Mouse (Mus musculus): ENCODE data around the gene Sec22c. TPM values are rescaled to one million over a fixed set of nuclear protein-coding genes. Genes with fewer than 3 reads are reported as not detected.
A peak's percentile ranks its signal among the peaks of the same experiment; 100 is the strongest.

Sec22c gene
- polyA plus RNA-seq, 1 experiment, result 11.0 TPM

- H3K36me3 ChIP-seq (ENCODE audit: control insufficient read depth, insufficient read depth, low read length), result no peaks in the 10 kb centered on the region
Measured at GRCm38 (mm10) chr9:121694736-121695135, 10.6 kb downstream of the Sec22c start.

DNA sequence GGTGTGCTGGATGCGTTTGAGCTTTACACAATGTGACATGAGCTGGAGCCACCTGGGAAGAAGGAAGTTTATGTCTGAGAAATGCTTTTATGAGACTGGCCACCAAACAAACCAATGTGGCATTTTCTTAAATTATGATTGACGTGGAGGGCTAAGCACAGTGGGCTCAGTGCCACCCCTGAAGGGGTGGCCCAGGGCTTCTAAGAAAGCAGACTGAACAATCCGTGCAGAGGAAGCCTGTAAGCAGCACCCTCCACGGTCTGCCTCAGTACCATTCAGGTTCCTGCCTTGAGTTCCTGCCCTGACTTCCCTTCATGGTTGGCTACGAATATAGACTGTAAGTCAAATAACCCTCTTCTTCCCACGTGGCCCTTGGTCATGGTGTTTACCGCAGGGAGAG, 14.6 kb downstream of the Sec22c start:
- Histone ChIP-seq H3K36me3 (ENCODE audit: control insufficient read depth, insufficient read depth, low read length) (no peaks in the 10 kb centered on the region), H3K4me1 (ENCODE audit: control insufficient read depth, insufficient read depth, low read length) (peaks cover 13% of the 10 kb centered on the region), H3K4me3 (ENCODE audit: control insufficient read depth, low read depth, low read length) (peak overlapping the region; percentile 82), H3K27ac (ENCODE audit: control insufficient read depth, insufficient read depth, low read depth, low read length) (peak overlapping the region; percentile 41; the same call in 1 of the 2 replicates), H3K27me3 (ENCODE audit: control insufficient read depth, insufficient read depth, low read length) (no peaks in the 10 kb centered on the region)
- no peak for TF ChIP-seq POLR2A (IDR thresholded peaks at IDR 0.05; ENCODE audit: control insufficient read depth, low read depth, low read length)
- TF ChIP-seq CTCF (IDR thresholded peaks at IDR 0.05; ENCODE audit: control insufficient read depth, insufficient read depth, insufficient replicate concordance, low read depth, low read length), result no peak

More at GRCm38 (mm10) chr9:121694736-121695135, 10.6 kb downstream of the Sec22c start:
- Histone ChIP-seq H3K4me3 (ENCODE audit: control insufficient read depth, low read depth, low read length) (no peak overlapping the region), H3K4me1 (ENCODE audit: control insufficient read depth, insufficient read depth, low read length) (peaks cover 9% of the 10 kb centered on the region), H3K27ac (ENCODE audit: control insufficient read depth, insufficient read depth, low read depth, low read length) (no peak overlapping the region), H3K27me3 (ENCODE audit: control insufficient read depth, insufficient read depth, low read length) (no peaks in the 10 kb centered on the region)
- no peak for TF ChIP-seq POLR2A (IDR thresholded peaks at IDR 0.05; ENCODE audit: control insufficient read depth, low read depth, low read length)
- no peak for TF ChIP-seq CTCF (IDR thresholded peaks at IDR 0.05; ENCODE audit: control insufficient read depth, insufficient read depth, insufficient replicate concordance, low read depth, low read length)

- H3K4me3 ChIP-seq (ENCODE audit: control insufficient read depth, low read depth, low read length), result peak overlapping the region; percentile 82
- no peak for TF ChIP-seq CTCF (IDR thresholded peaks at IDR 0.05; ENCODE audit: control insufficient read depth, insufficient read depth, insufficient replicate concordance, low read depth, low read length)
- no peak for TF ChIP-seq POLR2A (IDR thresholded peaks at IDR 0.05; ENCODE audit: control insufficient read depth, low read depth, low read length)
- H3K27ac ChIP-seq (ENCODE audit: control insufficient read depth, insufficient read depth, low read depth, low read length), result 0 out of 2 replicates have a peak overlapping the region, but pooled peaks have one; percentile 41
Measured at GRCm38 (mm10) chr9:121690200-121690651, 15.1 kb downstream of the Sec22c start.

DNA sequence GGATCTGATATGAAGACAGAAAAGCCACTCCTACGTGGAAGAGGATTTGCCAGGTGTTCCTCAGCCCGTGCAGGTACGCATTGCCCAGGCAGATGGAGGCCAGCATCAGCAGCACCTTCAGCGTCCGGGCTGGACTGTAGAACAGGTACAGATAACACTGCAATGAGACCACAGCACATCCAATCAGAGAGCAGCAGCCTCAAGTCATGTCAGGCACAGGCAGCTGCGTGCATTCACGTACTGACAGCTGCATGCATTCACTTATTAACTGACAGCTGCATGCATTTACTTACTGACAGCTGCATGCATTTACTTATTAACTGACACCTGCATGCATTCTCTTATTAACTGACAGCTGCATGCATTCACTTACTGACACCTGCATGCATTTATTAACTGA, 20.6 kb downstream of the Sec22c start:
- TF ChIP-seq POLR2A (IDR thresholded peaks at IDR 0.05; ENCODE audit: control insufficient read depth, low read depth, low read length), result no peak
- H3K4me3 ChIP-seq (ENCODE audit: control insufficient read depth, low read depth, low read length), result no peak overlapping the region
- no peak overlapping the region for H3K27ac ChIP-seq (ENCODE audit: control insufficient read depth, insufficient read depth, low read depth, low read length)
- peaks cover 3% of the 10 kb centered on the region; the same call in 1 of the 2 replicates for H3K4me1 ChIP-seq (ENCODE audit: control insufficient read depth, insufficient read depth, low read length)
- H3K36me3 ChIP-seq (ENCODE audit: control insufficient read depth, insufficient read depth, low read length), result no peaks in the 10 kb centered on the region
- H3K27me3 ChIP-seq (ENCODE audit: control insufficient read depth, insufficient read depth, low read length), result no peaks in the 10 kb centered on the region

More at GRCm38 (mm10) chr9:121690200-121690651, 15.1 kb downstream of the Sec22c start:
- no peaks in the 10 kb centered on the region for H3K36me3 ChIP-seq (ENCODE audit: control insufficient read depth, insufficient read depth, low read length)
- H3K4me1 ChIP-seq (ENCODE audit: control insufficient read depth, insufficient read depth, low read length), result peaks cover 13% of the 10 kb centered on the region
- H3K27me3 ChIP-seq (ENCODE audit: control insufficient read depth, insufficient read depth, low read length), result no peaks in the 10 kb centered on the region

- H3K4me3 ChIP-seq (ENCODE audit: control insufficient read depth, low read depth, low read length), result no peak overlapping the region
- no peak overlapping the region for H3K27ac ChIP-seq (ENCODE audit: control insufficient read depth, insufficient read depth, low read depth, low read length)
- no peaks in the 10 kb centered on the region for H3K36me3 ChIP-seq (ENCODE audit: control insufficient read depth, insufficient read depth, low read length)
- TF ChIP-seq POLR2A (IDR thresholded peaks at IDR 0.05; ENCODE audit: control insufficient read depth, low read depth, low read length), result no peak
- no peak for TF ChIP-seq CTCF (IDR thresholded peaks at IDR 0.05; ENCODE audit: control insufficient read depth, insufficient read depth, insufficient replicate concordance, low read depth, low read length)
- no peaks in the 10 kb centered on the region for H3K4me1 ChIP-seq (ENCODE audit: control insufficient read depth, insufficient read depth, low read length)
- H3K27me3 ChIP-seq (ENCODE audit: control insufficient read depth, insufficient read depth, low read length), result no peaks in the 10 kb centered on the region
Measured at GRCm38 (mm10) chr9:121682037-121682680, 23.1 kb downstream of the Sec22c start.

- no peak overlapping the region for H3K27ac ChIP-seq (ENCODE audit: control insufficient read depth, insufficient read depth, low read depth, low read length)
- TF ChIP-seq POLR2A (IDR thresholded peaks at IDR 0.05; ENCODE audit: control insufficient read depth, low read depth, low read length), result no peak
- TF ChIP-seq CTCF (IDR thresholded peaks at IDR 0.05; ENCODE audit: control insufficient read depth, insufficient read depth, insufficient replicate concordance, low read depth, low read length), result no peak
Measured at GRCm38 (mm10) chr9:121681191-121681590, 24.1 kb downstream of the Sec22c start.

DNA sequence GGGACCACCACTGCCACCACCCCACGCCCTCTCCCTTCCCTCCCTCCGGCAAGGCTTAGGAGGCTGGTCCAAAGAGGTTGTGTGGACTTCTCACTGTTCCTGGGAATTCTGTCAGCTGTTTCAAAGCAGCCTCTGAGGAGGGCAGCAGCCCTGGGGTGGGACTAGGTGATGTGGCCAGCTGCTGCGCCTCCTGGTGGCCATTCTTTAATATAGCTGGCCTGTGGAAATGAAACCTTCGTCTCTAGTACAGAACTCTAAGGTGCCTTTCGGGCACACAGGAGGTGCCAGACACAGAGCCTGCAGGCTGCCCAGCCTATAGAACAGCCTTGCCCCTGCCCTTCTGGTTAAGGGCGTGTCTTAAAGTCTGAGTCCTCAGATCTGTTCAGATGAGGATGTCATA, 25.7 kb downstream of the Sec22c start:
- Histone ChIP-seq H3K36me3 (ENCODE audit: control insufficient read depth, insufficient read depth, low read length) (no peaks in the 10 kb centered on the region), H3K27ac (ENCODE audit: control insufficient read depth, insufficient read depth, low read depth, low read length) (no peak overlapping the region), H3K4me1 (ENCODE audit: control insufficient read depth, insufficient read depth, low read length) (no peaks in the 10 kb centered on the region), H3K27me3 (ENCODE audit: control insufficient read depth, insufficient read depth, low read length) (no peaks in the 10 kb centered on the region), H3K4me3 (ENCODE audit: control insufficient read depth, low read depth, low read length) (no peak overlapping the region)
- peak; percentile 67 for TF ChIP-seq CTCF (IDR thresholded peaks at IDR 0.05; ENCODE audit: control insufficient read depth, insufficient read depth, insufficient replicate concordance, low read depth, low read length)
- TF ChIP-seq POLR2A (IDR thresholded peaks at IDR 0.05; ENCODE audit: control insufficient read depth, low read depth, low read length), result no peak

More at GRCm38 (mm10) chr9:121681191-121681590, 24.1 kb downstream of the Sec22c start:
- no peaks in the 10 kb centered on the region for H3K36me3 ChIP-seq (ENCODE audit: control insufficient read depth, insufficient read depth, low read length)
- H3K27me3 ChIP-seq (ENCODE audit: control insufficient read depth, insufficient read depth, low read length), result no peaks in the 10 kb centered on the region
- no peaks in the 10 kb centered on the region for H3K4me1 ChIP-seq (ENCODE audit: control insufficient read depth, insufficient read depth, low read length)
- no peak overlapping the region for H3K4me3 ChIP-seq (ENCODE audit: control insufficient read depth, low read depth, low read length)

All from testis, adult 2 months (tissue).